Mouse (Mus musculus): Measurements from ENCODE around the gene Crabp2. TPM values are rescaled to one million over a fixed set of nuclear protein-coding genes. Genes with fewer than 3 reads are reported as not detected.

Gene Crabp2
- polyA plus RNA-seq, 1 experiment from 2014 or later = 82.3 TPM

GRCm38 (mm10) chr3:87909874-87910273 is 38.6 kb upstream of the Crabp2 start:
- peak overlapping the region; percentile 44 for H3K4me3 ChIP-seq (replicated peaks)
- peaks cover 45% of the 10 kb centered on the region for H3K4me1 ChIP-seq
- peak overlapping the region; percentile 98 for H3K27ac ChIP-seq
- no peaks in the 10 kb centered on the region for H3K27me3 ChIP-seq
- ATAC-seq (replicated peaks; ENCODE audit: low FRiP score) = no peak
- H3K9me3 ChIP-seq (replicated peaks) = no peaks in the 10 kb centered on the region
- 5% methylated on average over 4 of the region's 4 CpGs for WGBS
- peak overlapping the region; percentile 38; the same call in 1 of the 2 replicates for H3K9ac ChIP-seq
- peak overlapping the region; percentile 80 for H3K4me2 ChIP-seq
- H3K36me3 ChIP-seq = peaks cover 23% of the 10 kb centered on the region

GRCm38 (mm10) chr3:87910573-87911141 is 37.8 kb upstream of the Crabp2 start:
- peak overlapping the region; percentile 98 for H3K27ac ChIP-seq
- H3K4me2 ChIP-seq = peak overlapping the region; percentile 80
- 6% methylated on average over 12 of the region's 12 CpGs for WGBS
- H3K27me3 ChIP-seq = no peaks in the 10 kb centered on the region
- H3K9me3 ChIP-seq (replicated peaks) = no peaks in the 10 kb centered on the region
- H3K36me3 ChIP-seq = peaks cover 31% of the 10 kb centered on the region
- peak; percentile 46 for ATAC-seq (replicated peaks; ENCODE audit: low FRiP score)
- peak overlapping the region; percentile 44 for H3K4me3 ChIP-seq (replicated peaks)
- peak overlapping the region; percentile 38; the same call in 1 of the 2 replicates for H3K9ac ChIP-seq
- peaks cover 45% of the 10 kb centered on the region for H3K4me1 ChIP-seq

GRCm38 (mm10) chr3:87913491-87913890 is 35.0 kb upstream of the Crabp2 start:
- H3K4me2 ChIP-seq = no peak overlapping the region
- H3K4me3 ChIP-seq (replicated peaks) = no peak overlapping the region
- 81% methylated on average over 7 of the region's 7 CpGs for WGBS
- H3K9me3 ChIP-seq (replicated peaks) = no peaks in the 10 kb centered on the region
- ATAC-seq (replicated peaks; ENCODE audit: low FRiP score) = no peak
- no peak overlapping the region for H3K9ac ChIP-seq
- peaks cover 54% of the 10 kb centered on the region for H3K36me3 ChIP-seq
- no peak overlapping the region for H3K27ac ChIP-seq
- peaks cover 29% of the 10 kb centered on the region for H3K4me1 ChIP-seq
- H3K27me3 ChIP-seq = no peaks in the 10 kb centered on the region

GRCm38 (mm10) chr3:87913891-87914290 is 34.6 kb upstream of the Crabp2 start:
- Histone ChIP-seq H3K27ac (no peak overlapping the region), H3K9me3 (replicated peaks) (no peaks in the 10 kb centered on the region), H3K9ac (no peak overlapping the region), H3K36me3 (peaks cover 54% of the 10 kb centered on the region), H3K4me3 (replicated peaks) (no peak overlapping the region), H3K4me2 (no peak overlapping the region), H3K27me3 (no peaks in the 10 kb centered on the region), H3K4me1 (peaks cover 25% of the 10 kb centered on the region)
- WGBS = 94% methylated on average over 10 of the region's 10 CpGs
- no peak for ATAC-seq (replicated peaks; ENCODE audit: low FRiP score)

- H3K4me2 ChIP-seq = no peak overlapping the region
- H3K4me1 ChIP-seq = peaks cover 9% of the 10 kb centered on the region
- H3K9ac ChIP-seq = no peak overlapping the region
- ATAC-seq (replicated peaks; ENCODE audit: low FRiP score) = no peak
- no peaks in the 10 kb centered on the region for H3K27me3 ChIP-seq
- peaks cover 59% of the 10 kb centered on the region for H3K36me3 ChIP-seq
- WGBS = 82% methylated on average over 1 of the region's 1 CpGs
- no peak overlapping the region for H3K4me3 ChIP-seq (replicated peaks)
- H3K9me3 ChIP-seq (replicated peaks) = no peaks in the 10 kb centered on the region
- H3K27ac ChIP-seq = no peak overlapping the region
These were observed 31.5 kb upstream of the Crabp2 start for GRCm38 (mm10) chr3:87916990-87917389.

- WGBS = 94% methylated on average over 1 of the region's 1 CpGs
- no peak for ATAC-seq (replicated peaks; ENCODE audit: low FRiP score)
- Histone ChIP-seq H3K4me1 (peaks cover 9% of the 10 kb centered on the region), H3K9ac (no peak overlapping the region), H3K9me3 (replicated peaks) (no peaks in the 10 kb centered on the region), H3K27ac (peak overlapping the region; percentile 92; the same call in 1 of the 2 replicates), H3K27me3 (no peaks in the 10 kb centered on the region), H3K4me2 (peak overlapping the region; percentile 67; the same call in 1 of the 2 replicates), H3K36me3 (peaks cover 64% of the 10 kb centered on the region), H3K4me3 (replicated peaks) (0 out of 2 replicates have a peak overlapping the region, but pooled peaks have one; percentile 66)
These were observed 29.9 kb upstream of the Crabp2 start for GRCm38 (mm10) chr3:87918551-87918950.

GRCm38 (mm10) chr3:87919336-87920108 is 28.9 kb upstream of the Crabp2 start, which contains the start of gene Mrpl24:
TSS of gene Mrpl24 (plus strand) at chr3:87919506.
- H3K36me3 ChIP-seq = peaks cover 64% of the 10 kb centered on the region
- H3K4me3 ChIP-seq (replicated peaks) = peak within 1 kb of the TSS; percentile 66

GRCm38 (mm10) chr3:87920270-87920943 is 28.1 kb upstream of the Crabp2 start:
- 66% methylated on average over 9 of the region's 9 CpGs for WGBS
- no peaks in the 10 kb centered on the region for H3K9me3 ChIP-seq (replicated peaks)
- H3K4me2 ChIP-seq = peak overlapping the region; percentile 67
- no peaks in the 10 kb centered on the region for H3K27me3 ChIP-seq
- H3K4me1 ChIP-seq = peaks cover 9% of the 10 kb centered on the region
- ATAC-seq (replicated peaks; ENCODE audit: low FRiP score) = no peak
- peaks cover 64% of the 10 kb centered on the region for H3K36me3 ChIP-seq
- H3K4me3 ChIP-seq (replicated peaks) = peak overlapping the region; percentile 66
- peak overlapping the region; percentile 75 for H3K9ac ChIP-seq
- no peak overlapping the region; the same call in 1 of the 2 replicates for H3K27ac ChIP-seq

More at GRCm38 (mm10) chr3:87919336-87920108, 28.9 kb upstream of the Crabp2 start, which contains the start of gene Mrpl24:
- Histone ChIP-seq H3K27me3 (no peaks in the 10 kb centered on the region), H3K4me2 (peak within 1 kb of the TSS; percentile 67), H3K9me3 (replicated peaks) (no peaks in the 10 kb centered on the region), H3K9ac (peak within 1 kb of the TSS; percentile 75), H3K4me1 (peaks cover 9% of the 10 kb centered on the region), H3K27ac (peak within 1 kb of the TSS; percentile 92)
- peak; percentile 91 for ATAC-seq (replicated peaks; ENCODE audit: low FRiP score)
- WGBS = under 1% methylated on average over 30 of the region's 30 CpGs

- Histone ChIP-seq H3K4me2 (no peak overlapping the region), H3K36me3 (peaks cover 64% of the 10 kb centered on the region), H3K9ac (no peak overlapping the region), H3K9me3 (replicated peaks) (no peaks in the 10 kb centered on the region), H3K27ac (no peak overlapping the region), H3K4me1 (peaks cover 18% of the 10 kb centered on the region), H3K4me3 (replicated peaks) (no peak overlapping the region), H3K27me3 (no peaks in the 10 kb centered on the region)
- ATAC-seq (replicated peaks; ENCODE audit: low FRiP score) = no peak
- WGBS = 84% methylated on average over 7 of the region's 7 CpGs
These were observed 23.5 kb upstream of the Crabp2 start for GRCm38 (mm10) chr3:87924996-87925395.

- Histone ChIP-seq H3K4me2 (no peak overlapping the region), H3K27me3 (no peaks in the 10 kb centered on the region), H3K27ac (no peak overlapping the region), H3K4me3 (replicated peaks) (no peak overlapping the region), H3K9me3 (replicated peaks) (no peaks in the 10 kb centered on the region), H3K9ac (no peak overlapping the region), H3K36me3 (peaks cover 66% of the 10 kb centered on the region), H3K4me1 (peaks cover 28% of the 10 kb centered on the region)
- ATAC-seq (replicated peaks; ENCODE audit: low FRiP score) = no peak
- 90% methylated on average over 5 of the region's 5 CpGs for WGBS
These were observed 21.0 kb upstream of the Crabp2 start for GRCm38 (mm10) chr3:87927452-87927851.

GRCm38 (mm10) chr3:87929341-87930077 is 19.0 kb upstream of the Crabp2 start:
- Histone ChIP-seq H3K36me3 (peaks cover 64% of the 10 kb centered on the region), H3K9ac (peak overlapping the region; percentile 80)
- WGBS = 4% methylated on average over 26 of the region's 26 CpGs

More at GRCm38 (mm10) chr3:87929341-87930077, 19.0 kb upstream of the Crabp2 start:
- Histone ChIP-seq H3K9me3 (replicated peaks) (no peaks in the 10 kb centered on the region), H3K27ac (peak overlapping the region; percentile 95), H3K27me3 (no peaks in the 10 kb centered on the region), H3K4me2 (peak overlapping the region; percentile 75), H3K4me1 (peaks cover 41% of the 10 kb centered on the region), H3K4me3 (replicated peaks) (peak overlapping the region; percentile 71)
- peak; percentile 56 for ATAC-seq (replicated peaks; ENCODE audit: low FRiP score)

Data from kidney, embryonic 15.5 days (tissue).